12 mouse cellular contexts compared by ENCODE assay signal in genomic region chr17:10054375-10054774, GRCm38 (mm10).
DNase-seq lines count a peak whose midpoint lies in the region; ATAC-seq and TF ChIP-seq lines count a peak whose summit lies in the region.
"Had no signal": no experiment of that assay in that cellular context is flagged by ENCODE, and none has a peak within 500 bp of the region (broad histone marks: within the 10 kb centered on the region; RNA-seq: fewer than 3 reads in every experiment).

No protein-coding gene starts in this region.

- H3K27me3 ChIP-seq in heart, embryonic 10.5 days (ENCODE audit: insufficient read depth, poor library complexity, severe bottlenecking), result no peaks in the 10 kb centered on the region
- no peaks in the 10 kb centered on the region for H3K27me3 ChIP-seq in myocyte (ENCODE audit: control insufficient read depth, insufficient read depth, insufficient read length)
- no peaks in the 10 kb centered on the region for H3K27me3 ChIP-seq in hindbrain, embryonic 14.5 days (ENCODE audit: control insufficient read depth, insufficient read depth, low read length)
- H3K27me3 ChIP-seq: embryonic facial prominence, embryonic 13.5 days had no signal

- no peaks in the 10 kb centered on the region for H3K36me3 ChIP-seq in heart, embryonic 10.5 days
- H3K36me3 ChIP-seq in myocyte (ENCODE audit: control insufficient read depth, insufficient read depth), result no peaks in the 10 kb centered on the region
- no peaks in the 10 kb centered on the region for H3K36me3 ChIP-seq in hindbrain, embryonic 14.5 days (replicated peaks; ENCODE audit: control insufficient read depth, insufficient read depth)
- H3K36me3 ChIP-seq: embryonic facial prominence, embryonic 13.5 days had no signal

- no peak for TF ChIP-seq POLR2A in myocyte (IDR thresholded peaks at IDR 0.05; ENCODE audit: insufficient read length, low read depth)

- DNase-seq in layer of hippocampus, adult 9-11 months, result peak; percentile 27
- no peak for DNase-seq in layer of hippocampus, postnatal 36 days
- peak; percentile 85 for DNase-seq in adrenal gland, adult 2 months
- peak; percentile 54 for DNase-seq in heart, embryonic 10.5 days (ENCODE audit: low spot score)
- DNase-seq in spleen, adult 12 weeks (ENCODE audit: low spot score), result no peak
- DNase-seq in hindbrain, embryonic 14.5 days (ENCODE audit: low spot score), result no peak
- DNase-seq: cerebellum, postnatal 36 days; forebrain, postnatal 0 days had no signal

- no peak for ATAC-seq in hindbrain, embryonic 14.5 days (ENCODE audit: low FRiP score)
- ATAC-seq: forebrain, postnatal 0 days; inflammation-experienced regulatory T-cells, adult 6 months had no signal

- H3K4me3 ChIP-seq in heart, embryonic 10.5 days, result no peak overlapping the region
- no peak overlapping the region for H3K4me3 ChIP-seq in myocyte
- no peak overlapping the region for H3K4me3 ChIP-seq in hindbrain, embryonic 14.5 days (replicated peaks; ENCODE audit: low read length)
- H3K4me3 ChIP-seq: embryonic facial prominence, embryonic 13.5 days had no signal

- 62% methylated on average over 5 of the region's 5 CpGs for WGBS in heart, embryonic 10.5 days
- WGBS in hindbrain, embryonic 14.5 days, result 83% methylated on average over 5 of the region's 5 CpGs

- no peak overlapping the region for H3K9ac ChIP-seq in hindbrain, embryonic 14.5 days
- H3K9ac ChIP-seq: embryonic facial prominence, embryonic 13.5 days; forebrain, postnatal 0 days had no signal

- no peaks in the 10 kb centered on the region for H3K9me3 ChIP-seq in heart, embryonic 10.5 days
- H3K9me3 ChIP-seq in hindbrain, embryonic 14.5 days (ENCODE audit: control insufficient read depth, low read length), result no peaks in the 10 kb centered on the region
- H3K9me3 ChIP-seq: embryonic facial prominence, embryonic 13.5 days had no signal

- peaks cover 5% of the 10 kb centered on the region; the same call in 1 of the 2 replicates for H3K4me1 ChIP-seq in heart, embryonic 10.5 days
- no peaks in the 10 kb centered on the region for H3K4me1 ChIP-seq in hindbrain, embryonic 14.5 days (replicated peaks; ENCODE audit: control insufficient read depth, insufficient read depth, low read length)
- H3K4me1 ChIP-seq: embryonic facial prominence, embryonic 13.5 days had no signal

- H3K4me2 ChIP-seq in myocyte (ENCODE audit: low read depth), result no peak overlapping the region
- H3K4me2 ChIP-seq in hindbrain, embryonic 14.5 days (replicated peaks), result no peak overlapping the region
- H3K4me2 ChIP-seq: embryonic facial prominence, embryonic 13.5 days; midbrain, embryonic 11.5 days had no signal

- H3ac ChIP-seq in myocyte (ENCODE audit: control insufficient read depth, insufficient read length), result no peak overlapping the region

- H3K79me2 ChIP-seq in myocyte (ENCODE audit: control insufficient read depth, insufficient read depth), result no peaks in the 10 kb centered on the region

- no peak overlapping the region for H3K27ac ChIP-seq in heart, embryonic 10.5 days
- no peak overlapping the region for H3K27ac ChIP-seq in hindbrain, embryonic 14.5 days
- H3K27ac ChIP-seq: embryonic facial prominence, embryonic 13.5 days had no signal

TF ChIP-seq in myocyte, 11 proteins besides CTCF, POLR2A, EP300 and RAD21:
- TF ChIP-seq POLR2AphosphoS2 (IDR thresholded peaks at IDR 0.05; ENCODE audit: insufficient read length, low read depth) (no peak), USF1 (IDR thresholded peaks at IDR 0.05; ENCODE audit: low read depth) (peak; percentile 4), TCF12 (IDR thresholded peaks at IDR 0.05; ENCODE audit: insufficient read depth, poor library complexity, severe bottlenecking) (no peak), MYOG (IDR thresholded peaks at IDR 0.05; ENCODE audit: control insufficient read depth in 1 of 3, insufficient read depth in 1 of 3, insufficient read length in 2 of 3, low read depth in 2 of 3) (peak in 1 of 3 experiments; percentile 23)

Comparison
In these comparisons a context has a peak if more than half of its experiments do, and no peak if none do; other contexts are left out.
1. DNase-seq: peak in layer of hippocampus, adult 9-11 months (single experiment), adrenal gland, adult 2 months (single experiment) and heart, embryonic 10.5 days (single experiment); none in layer of hippocampus, postnatal 36 days (0 of 2), spleen, adult 12 weeks (single experiment) and hindbrain, embryonic 14.5 days (single experiment).